Mouse (Mus musculus) myocyte (in vitro differentiated cells): ENCODE measurements around the gene Bricd5. TPM values are rescaled to one million over a fixed set of nuclear protein-coding genes. Genes with fewer than 3 reads are reported as not detected.

Experiments
- H3K27me3 ChIP-seq: one replicate; pipeline ENCODE4 v1.6.1; 2011; ENCODE audit not compliant: control insufficient read depth, insufficient read depth, insufficient read length
- H3K36me3 ChIP-seq: one replicate; pipeline ENCODE4 v1.6.1; 2011; ENCODE audit not compliant: control insufficient read depth, insufficient read depth
- H3K4me2 ChIP-seq: one replicate; pipeline ENCODE4 v1.6.1; 2011; ENCODE audit warnings: low read depth, control low read depth
- H3K4me3 ChIP-seq: one replicate; pipeline ENCODE4 v1.5.1; 2011; ENCODE audit warnings: mild to moderate bottlenecking, control low read depth, moderate library complexity
- H3K79me2 ChIP-seq: one replicate; pipeline ENCODE4 v1.6.1; 2011; ENCODE audit not compliant: control insufficient read depth, insufficient read depth
- H3ac ChIP-seq: one replicate; pipeline ENCODE4 v1.6.1; 2011; ENCODE audit not compliant: control insufficient read depth, insufficient read length
- CEBPB ChIP-seq: IDR thresholded peaks from 2 replicates; pipeline ENCODE4 v1.6.1; 2011; ENCODE audit warnings: mild to moderate bottlenecking, moderate library complexity; ENCODE audit not compliant: poor library complexity, insufficient read depth, severe bottlenecking
- E2F4 ChIP-seq: IDR thresholded peaks from one replicate; pipeline ENCODE4 v1.6.1; 2011; ENCODE audit warnings: mild to moderate bottlenecking, control low read depth, moderate library complexity; ENCODE audit not compliant: insufficient read depth
- MAX ChIP-seq: IDR thresholded peaks from one replicate; pipeline ENCODE4 v1.6.1; 2011; ENCODE audit warnings: low read depth, mild to moderate bottlenecking, control low read depth
- MYOD1 ChIP-seq, 3 experiments: IDR thresholded peaks; one replicate each; pipeline ENCODE4 v1.6.1; 2011; ENCODE audit warnings: control low read depth in 2 of 3, low read depth in 2 of 3, mild to moderate bottlenecking in 2 of 3, moderate library complexity in 1 of 3; ENCODE audit not compliant: insufficient read length in 2 of 3, control insufficient read depth in 1 of 3
- MYOG ChIP-seq, 3 experiments: IDR thresholded peaks; one replicate each; pipeline ENCODE4 v1.6.1; 2011; ENCODE audit warnings: control low read depth in 2 of 3, low read depth in 2 of 3, mild to moderate bottlenecking in 2 of 3; ENCODE audit not compliant: insufficient read length in 2 of 3, control insufficient read depth in 1 of 3, insufficient read depth in 1 of 3
- POLR2A ChIP-seq: IDR thresholded peaks from one replicate; pipeline ENCODE4 v1.6.1; 2011; ENCODE audit warnings: low read depth, mild to moderate bottlenecking, control low read depth, moderate library complexity; ENCODE audit not compliant: insufficient read length
- POLR2AphosphoS2 ChIP-seq: IDR thresholded peaks from one replicate; pipeline ENCODE4 v1.6.1; 2011; ENCODE audit warnings: low read depth, control low read depth; ENCODE audit not compliant: insufficient read length
- REST ChIP-seq: IDR thresholded peaks from one replicate; pipeline ENCODE4 v1.6.1; 2011; ENCODE audit warnings: mild to moderate bottlenecking, control low read depth, moderate library complexity; ENCODE audit not compliant: insufficient read depth, insufficient read length
- SRF ChIP-seq: IDR thresholded peaks from one replicate; pipeline ENCODE4 v1.6.1; 2011; ENCODE audit warnings: low read depth; ENCODE audit not compliant: control insufficient read depth, insufficient read length
- TCF12 ChIP-seq: IDR thresholded peaks from one replicate; pipeline ENCODE4 v1.6.1; 2011; ENCODE audit warnings: mild to moderate bottlenecking, control low read depth; ENCODE audit not compliant: poor library complexity, insufficient read depth, severe bottlenecking
- TCF3 ChIP-seq: IDR thresholded peaks from one replicate; pipeline ENCODE4 v1.6.1; 2011; ENCODE audit warnings: low read depth, control low read depth; ENCODE audit not compliant: insufficient read length
- USF1 ChIP-seq: IDR thresholded peaks from one replicate; pipeline ENCODE4 v1.6.1; 2011; ENCODE audit warnings: low read depth, mild to moderate bottlenecking, control low read depth, moderate library complexity
- polyA plus RNA-seq: library from polyadenylated mRNA; unstranded; fragments of >200 nt; fragmentation: generic; extraction: Trizol; gene quantifications from one replicate; pipeline ENCODE4 v1.2.1, GENCODE M21; 2012; ENCODE audit warnings: missing spikeins

Gene Bricd5
- polyA plus RNA-seq, 1 experiment = 0.53 TPM

- Histone ChIP-seq H3K36me3 (no peaks in the 10 kb centered on the region), H3ac (peak within 1 kb of the TSS; percentile 72), H3K27me3 (no peaks in the 10 kb centered on the region), H3K4me3 (peak within 1 kb of the TSS; percentile 72), H3K79me2 (peaks cover 22% of the 10 kb centered on the region), H3K4me2 (peak within 1 kb of the TSS; percentile 96)
- TF ChIP-seq MAX = no peak
- TF ChIP-seq POLR2A = peak; percentile 79
- TF ChIP-seq POLR2AphosphoS2 = peak; percentile 69
- no peak for TF ChIP-seq REST
- peak in 1 of 3 experiments; percentile 70 for TF ChIP-seq MYOD1 (IDR thresholded peaks at IDR 0.05; ENCODE audit: control insufficient read depth in 1 of 3, insufficient read length in 2 of 3, low read depth in 2 of 3)
- TF ChIP-seq E2F4 = peak; percentile 49
- TF ChIP-seq USF1 = no peak
- no peak for TF ChIP-seq CEBPB
- peak; percentile 7 for TF ChIP-seq SRF
- TF ChIP-seq MYOG (IDR thresholded peaks at IDR 0.05; ENCODE audit: control insufficient read depth in 1 of 3, insufficient read depth in 1 of 3, insufficient read length in 2 of 3, low read depth in 2 of 3) = peak in 1 of 3 experiments; percentile 70
- TF ChIP-seq TCF3 = no peak
Measured at GRCm38 (mm10) chr17:24469910-24470602, 3.6 kb upstream of the Bricd5 start, which contains the start of the genes E4f1 and Pgp. Gene E4f1 (minus strand): TSS chr17:24470313. Gene Pgp (plus strand): TSS chr17:24470392.

GRCm38 (mm10) chr17:24470701-24471527 lies 2.8 kb upstream of the Bricd5 start:
- Histone ChIP-seq H3K4me2 (peak overlapping the region; percentile 96), H3K79me2 (peaks cover 22% of the 10 kb centered on the region), H3K27me3 (no peaks in the 10 kb centered on the region), H3K4me3 (peak overlapping the region; percentile 72), H3K36me3 (peaks cover 9% of the 10 kb centered on the region), H3ac (peak overlapping the region; percentile 72)
- TF ChIP-seq MYOD1 (IDR thresholded peaks at IDR 0.05; ENCODE audit: control insufficient read depth in 1 of 3, insufficient read length in 2 of 3, low read depth in 2 of 3) = no peak
- TF ChIP-seq MYOG (IDR thresholded peaks at IDR 0.05; ENCODE audit: control insufficient read depth in 1 of 3, insufficient read depth in 1 of 3, insufficient read length in 2 of 3, low read depth in 2 of 3) = peak in 1 of 3 experiments; percentile 11

GRCm38 (mm10) chr17:24472512-24472911 lies 1.2 kb upstream of the Bricd5 start:
- no peak for TF ChIP-seq SRF
- H3K36me3 ChIP-seq = peaks cover 18% of the 10 kb centered on the region
- peak overlapping the region; percentile 72 for H3K4me3 ChIP-seq
- H3K4me2 ChIP-seq = peak overlapping the region; percentile 96
- H3ac ChIP-seq = no peak overlapping the region
- no peaks in the 10 kb centered on the region for H3K27me3 ChIP-seq
- H3K79me2 ChIP-seq = peaks cover 22% of the 10 kb centered on the region

- no peak overlapping the region for H3ac ChIP-seq
- no peaks in the 10 kb centered on the region for H3K27me3 ChIP-seq
- H3K4me3 ChIP-seq = no peak overlapping the region
- TF ChIP-seq SRF = no peak
- TF ChIP-seq MYOG (IDR thresholded peaks at IDR 0.05; ENCODE audit: control insufficient read depth in 1 of 3, insufficient read depth in 1 of 3, insufficient read length in 2 of 3, low read depth in 2 of 3) = peak in 2 of 3 experiments; percentile 39 to 72
- TF ChIP-seq MYOD1 (IDR thresholded peaks at IDR 0.05; ENCODE audit: control insufficient read depth in 1 of 3, insufficient read length in 2 of 3, low read depth in 2 of 3) = peak in 2 of 3 experiments; percentile 42 to 51
- H3K36me3 ChIP-seq = peaks cover 18% of the 10 kb centered on the region
- H3K79me2 ChIP-seq = peaks cover 29% of the 10 kb centered on the region
- no peak overlapping the region for H3K4me2 ChIP-seq
Measured at GRCm38 (mm10) chr17:24474557-24474956, 873 bp downstream of the Bricd5 start.

GRCm38 (mm10) chr17:24475586-24475985 lies 1.9 kb downstream of the Bricd5 start:
- H3K4me3 ChIP-seq = no peak overlapping the region
- no peaks in the 10 kb centered on the region for H3K27me3 ChIP-seq
- peaks cover 18% of the 10 kb centered on the region for H3K36me3 ChIP-seq
- TF ChIP-seq MYOG (IDR thresholded peaks at IDR 0.05; ENCODE audit: control insufficient read depth in 1 of 3, insufficient read depth in 1 of 3, insufficient read length in 2 of 3, low read depth in 2 of 3) = no peak
- TF ChIP-seq E2F4 = no peak
- TF ChIP-seq CEBPB = no peak
- no peak for TF ChIP-seq MYOD1 (IDR thresholded peaks at IDR 0.05; ENCODE audit: control insufficient read depth in 1 of 3, insufficient read length in 2 of 3, low read depth in 2 of 3)
- TF ChIP-seq POLR2A = no peak
- TF ChIP-seq MAX = no peak
- no peak for TF ChIP-seq TCF12
- no peak for TF ChIP-seq REST
- TF ChIP-seq SRF = no peak
- no peak for TF ChIP-seq USF1
- no peak for TF ChIP-seq TCF3
- TF ChIP-seq POLR2AphosphoS2 = no peak
- H3K4me2 ChIP-seq = no peak overlapping the region
- no peak overlapping the region for H3ac ChIP-seq
- peaks cover 29% of the 10 kb centered on the region for H3K79me2 ChIP-seq
